Mouse (Mus musculus) forebrain, embryonic 15.5 days (tissue): ENCODE measurements around the gene Cmas. TPM values are rescaled to one million over a fixed set of nuclear protein-coding genes. Genes with fewer than 3 reads are reported as not detected.
A peak's percentile ranks its signal among the peaks of the same experiment; 100 is the strongest.

Experiments used
- ATAC-seq: fragments of 200-750 bp; cut with Nextera tagmentation; replicated peaks from 2 replicates; pipeline ENCODE4 v1.8.0; 2017; ENCODE audit warnings: mild to moderate bottlenecking, moderate TSS enrichment, moderate library complexity
- H3K27ac ChIP-seq: fragments of 300-500 bp; sonication (generic); replicated peaks from 2 replicates; pipeline ENCODE4 v1.5.1; 2015; ENCODE audit warnings: mild to moderate bottlenecking, inconsistent platforms
- H3K27me3 ChIP-seq: fragments of 300-500 bp; sonication (generic); 2 replicates; pipeline ENCODE4 v1.6.1; 2015; ENCODE audit warnings: inconsistent platforms
- H3K36me3 ChIP-seq: fragments of 300-500 bp; sonication (generic); 2 replicates; pipeline ENCODE4 v1.6.1; 2015; ENCODE audit warnings: mild to moderate bottlenecking, inconsistent platforms
- H3K4me1 ChIP-seq: fragments of 300-500 bp; sonication (generic); 2 replicates; pipeline ENCODE4 v1.6.1; 2015; ENCODE audit warnings: inconsistent platforms
- H3K4me2 ChIP-seq: fragments of 300-500 bp; sonication (generic); replicated peaks from 2 replicates; pipeline ENCODE4 v1.6.1; 2015; ENCODE audit warnings: mild to moderate bottlenecking, inconsistent platforms
- H3K4me3 ChIP-seq: fragments of 300-500 bp; sonication (generic); 2 replicates; pipeline ENCODE4 v1.5.1; 2015; ENCODE audit warnings: mild to moderate bottlenecking, inconsistent platforms
- H3K9ac ChIP-seq: fragments of 300-500 bp; sonication (generic); replicated peaks from 2 replicates; pipeline ENCODE4 v1.6.1; 2015; ENCODE audit warnings: mild to moderate bottlenecking, inconsistent platforms
- H3K9me3 ChIP-seq: fragments of 300-500 bp; sonication (generic); 2 replicates; pipeline ENCODE4 v1.6.1; 2016; ENCODE audit warnings: inconsistent platforms
- WGBS: fragments of 180-500 bp; shearing (Covaris S2); methylation state at CpG from one replicate; pipeline ENCODE4 v1.1.7; 2015; ENCODE audit warnings: mixed read lengths; 5-methylcytosine and 5-hydroxymethylcytosine counted together
- polyA plus RNA-seq: library from polyadenylated mRNA; unstranded; fragments of >200 nt; fragmentation: Nextera tagmentation; extraction: Ambion mirVana; gene quantifications from 2 replicates; pipeline ENCODE4 v1.2.1, GENCODE M21; 2015

Cmas gene
- polyA plus RNA-seq, 1 experiment from 2014 or later, result 160 TPM

DNA sequence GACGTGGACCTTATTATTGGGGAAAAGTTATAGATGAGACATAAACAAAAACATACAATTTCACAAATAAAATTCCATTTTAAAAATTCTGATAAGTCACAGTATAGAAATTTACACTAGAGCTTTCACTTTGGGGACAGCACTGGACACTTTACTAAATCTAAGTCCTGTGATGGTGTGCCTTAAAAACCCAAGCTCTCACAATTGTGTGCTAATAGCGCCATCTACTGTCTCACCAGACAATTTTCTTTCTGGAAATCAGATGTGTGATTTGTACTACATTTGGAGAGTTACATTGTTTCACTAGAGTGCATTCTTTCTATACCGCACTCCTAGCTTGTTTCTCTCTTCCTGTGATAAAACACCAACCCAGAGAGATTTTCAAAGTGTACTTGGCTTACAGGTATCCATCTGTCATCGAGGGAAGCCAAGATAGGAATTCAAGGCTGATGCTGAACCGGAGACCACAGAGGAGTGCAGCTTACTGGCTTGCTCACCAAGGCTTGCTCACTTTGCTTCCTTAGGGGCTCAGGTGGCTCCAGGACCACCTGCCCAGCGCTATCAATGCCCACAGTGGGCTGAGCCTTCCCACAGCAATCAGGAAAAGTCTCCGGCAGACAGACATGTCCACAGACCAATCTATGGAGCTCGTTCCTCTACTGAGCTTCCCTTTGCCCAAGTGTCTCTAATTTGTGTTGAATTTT, 21.0 kb upstream of the Cmas start:
- Histone ChIP-seq H3K9ac (no peak overlapping the region), H3K4me3 (no peak overlapping the region), H3K27ac (no peak overlapping the region), H3K4me2 (no peak overlapping the region), H3K36me3 (no peaks in the 10 kb centered on the region), H3K27me3 (no peaks in the 10 kb centered on the region), H3K4me1 (no peaks in the 10 kb centered on the region), H3K9me3 (no peaks in the 10 kb centered on the region)
- WGBS, result 48% methylated on average over 8 of the region's 8 CpGs
- ATAC-seq, result peak; percentile 58; the same call in 1 of the 2 replicates

DNA sequence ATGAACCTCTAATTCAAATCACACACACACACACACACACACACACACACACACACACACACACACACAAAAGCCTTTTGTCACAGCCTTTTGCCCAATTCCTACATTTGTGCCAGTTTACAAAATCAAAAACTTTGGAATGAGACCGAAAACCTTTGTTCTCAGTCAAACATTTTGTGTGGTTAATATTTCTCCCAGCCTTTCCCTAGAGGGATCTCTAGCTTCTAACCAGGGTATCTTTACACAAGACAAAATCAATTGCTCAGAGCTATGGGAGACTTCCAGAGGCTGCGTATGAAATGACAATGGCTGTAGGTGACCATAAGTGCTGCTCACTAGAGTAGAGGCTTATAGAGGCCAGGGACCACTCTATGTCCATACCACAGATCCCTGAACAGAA, 18.3 kb upstream of the Cmas start:
- no peak for ATAC-seq
- Histone ChIP-seq H3K4me1 (no peaks in the 10 kb centered on the region), H3K27me3 (no peaks in the 10 kb centered on the region), H3K4me2 (no peak overlapping the region), H3K4me3 (no peak overlapping the region), H3K27ac (no peak overlapping the region), H3K9me3 (no peaks in the 10 kb centered on the region), H3K36me3 (no peaks in the 10 kb centered on the region), H3K9ac (no peak overlapping the region)
- 90% methylated on average over 2 of the region's 2 CpGs for WGBS

DNA sequence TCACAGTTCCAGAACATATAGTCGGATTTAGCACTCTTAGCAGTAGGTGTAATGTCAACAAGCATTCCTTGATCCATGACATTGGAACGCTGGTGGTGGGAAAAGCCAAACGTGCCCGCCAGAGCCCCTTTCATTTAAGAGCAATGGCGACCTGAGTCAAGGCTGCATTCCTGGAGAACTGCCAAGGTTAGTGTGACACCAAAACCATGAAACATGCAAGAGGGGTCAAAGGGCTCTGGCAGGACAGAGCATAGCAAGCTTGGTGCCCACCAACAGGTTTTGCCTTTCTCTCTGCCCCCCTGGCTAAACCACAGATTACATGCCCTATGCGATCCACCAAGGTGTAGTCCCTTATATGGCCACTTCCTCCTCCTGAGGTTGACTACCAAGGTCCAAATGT, 17.8 kb upstream of the Cmas start:
- H3K4me3 ChIP-seq, result no peak overlapping the region
- ATAC-seq, result no peak
- H3K27me3 ChIP-seq, result no peaks in the 10 kb centered on the region
- no peak overlapping the region for H3K4me2 ChIP-seq
- H3K9me3 ChIP-seq, result no peaks in the 10 kb centered on the region
- no peaks in the 10 kb centered on the region for H3K4me1 ChIP-seq
- H3K36me3 ChIP-seq, result no peaks in the 10 kb centered on the region
- 83% methylated on average over 6 of the region's 6 CpGs for WGBS
- H3K9ac ChIP-seq, result no peak overlapping the region
- H3K27ac ChIP-seq, result no peak overlapping the region

DNA sequence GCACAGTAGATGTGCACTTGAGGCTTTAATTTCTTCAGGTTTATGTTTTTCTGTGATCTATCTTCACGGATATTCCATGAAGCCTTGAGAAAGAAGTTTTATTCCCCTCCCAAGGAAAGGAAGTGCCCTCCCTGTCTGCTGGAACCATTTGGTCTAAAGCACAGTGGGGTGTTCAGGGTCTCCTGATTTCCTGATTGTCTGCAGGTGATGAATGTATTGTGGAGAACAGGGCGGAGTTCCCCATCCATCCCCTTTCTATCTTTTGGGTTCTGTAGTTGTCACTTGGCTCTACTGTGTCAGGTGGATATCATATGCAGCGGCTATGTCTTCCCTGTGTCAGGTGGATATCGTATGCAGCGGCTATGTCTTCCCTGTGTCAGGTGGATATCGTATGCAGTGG, 14.7 kb upstream of the Cmas start:
- no peaks in the 10 kb centered on the region for H3K9me3 ChIP-seq

DNA sequence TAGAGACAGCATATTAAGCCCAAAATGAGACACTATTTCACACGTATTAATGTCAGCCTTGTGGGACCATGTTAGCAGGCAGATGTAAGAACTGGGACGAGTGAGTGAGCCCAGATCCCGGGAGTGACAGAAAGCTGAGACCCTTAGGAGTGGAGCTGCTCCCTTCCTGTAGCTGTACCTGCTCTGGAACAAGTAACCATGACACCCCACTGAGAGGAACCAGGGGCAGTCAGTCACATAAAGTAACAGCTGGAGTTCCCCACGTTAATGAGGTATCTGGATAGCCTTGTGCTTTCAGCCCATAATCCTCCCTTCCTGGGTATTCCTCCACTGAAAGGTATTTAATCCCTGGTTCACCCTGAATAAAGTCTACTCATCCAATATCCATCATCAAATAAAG, 13.3 kb upstream of the Cmas start:
- no peaks in the 10 kb centered on the region for H3K9me3 ChIP-seq
- WGBS, result 53% methylated on average over 4 of the region's 4 CpGs
- no peak overlapping the region for H3K27ac ChIP-seq
- no peak overlapping the region for H3K9ac ChIP-seq
- no peaks in the 10 kb centered on the region for H3K36me3 ChIP-seq
- no peak for ATAC-seq
- H3K27me3 ChIP-seq, result no peaks in the 10 kb centered on the region
- no peak overlapping the region for H3K4me3 ChIP-seq
- no peaks in the 10 kb centered on the region for H3K4me1 ChIP-seq
- no peak overlapping the region for H3K4me2 ChIP-seq

More for the DNA sequence above, 14.7 kb upstream of the Cmas start:
- 90% methylated on average over 6 of the region's 6 CpGs for WGBS
- H3K36me3 ChIP-seq, result no peaks in the 10 kb centered on the region
- H3K4me2 ChIP-seq, result no peak overlapping the region
- ATAC-seq, result no peak
- H3K9ac ChIP-seq, result no peak overlapping the region
- H3K27ac ChIP-seq, result no peak overlapping the region
- H3K4me3 ChIP-seq, result no peak overlapping the region
- H3K27me3 ChIP-seq, result no peaks in the 10 kb centered on the region
- H3K4me1 ChIP-seq, result no peaks in the 10 kb centered on the region

DNA sequence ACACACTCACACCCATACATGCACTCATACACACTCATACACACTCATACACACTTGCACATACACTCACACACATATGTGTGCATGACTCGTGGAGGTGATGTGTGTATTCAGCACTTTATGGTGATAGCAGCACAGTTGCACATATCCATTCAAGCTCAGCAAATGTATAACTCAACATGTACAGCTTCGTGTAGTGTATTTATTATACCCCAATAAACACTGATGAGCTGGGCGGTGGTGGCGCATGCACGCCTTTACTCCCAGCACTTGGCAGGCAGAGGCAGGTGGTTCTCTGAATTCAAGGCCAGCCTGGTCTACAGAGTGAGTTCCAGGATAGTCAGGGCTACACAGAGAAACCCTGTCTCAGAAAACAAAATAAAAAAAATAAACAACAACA, 11.0 kb upstream of the Cmas start:
- ATAC-seq, result no peak
- H3K4me2 ChIP-seq, result no peak overlapping the region
- H3K4me1 ChIP-seq, result no peaks in the 10 kb centered on the region
- no peak overlapping the region for H3K4me3 ChIP-seq
- no peaks in the 10 kb centered on the region for H3K9me3 ChIP-seq
- no peak overlapping the region for H3K27ac ChIP-seq
- 93% methylated on average over 5 of the region's 5 CpGs for WGBS
- H3K27me3 ChIP-seq, result no peaks in the 10 kb centered on the region
- no peaks in the 10 kb centered on the region for H3K36me3 ChIP-seq
- no peak overlapping the region for H3K9ac ChIP-seq

DNA sequence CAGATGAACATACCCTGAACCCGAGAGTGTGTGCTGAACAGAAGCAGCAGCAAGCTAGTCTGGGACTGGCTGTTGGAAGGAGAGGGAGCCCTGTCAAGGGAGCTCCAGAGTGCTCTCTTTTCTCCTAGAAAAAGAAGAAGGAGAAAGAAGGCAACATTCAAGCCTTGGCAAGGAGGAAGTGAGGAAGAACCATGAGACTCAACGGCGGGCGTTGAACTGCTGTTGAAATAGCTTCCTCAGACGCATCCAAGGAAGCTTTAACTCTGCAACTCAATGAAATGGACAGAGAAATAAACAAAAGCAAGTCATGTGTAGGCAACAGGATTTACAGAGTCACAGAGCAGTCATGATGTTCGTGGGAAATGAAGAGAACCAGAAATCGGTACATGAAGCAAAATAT, 9.7 kb upstream of the Cmas start:
- Histone ChIP-seq H3K9ac (no peak overlapping the region), H3K9me3 (no peaks in the 10 kb centered on the region), H3K4me2 (no peak overlapping the region), H3K27me3 (no peaks in the 10 kb centered on the region), H3K27ac (no peak overlapping the region), H3K4me1 (no peaks in the 10 kb centered on the region), H3K4me3 (no peak overlapping the region), H3K36me3 (no peaks in the 10 kb centered on the region)
- 85% methylated on average over 7 of the region's 7 CpGs for WGBS
- ATAC-seq, result no peak

DNA sequence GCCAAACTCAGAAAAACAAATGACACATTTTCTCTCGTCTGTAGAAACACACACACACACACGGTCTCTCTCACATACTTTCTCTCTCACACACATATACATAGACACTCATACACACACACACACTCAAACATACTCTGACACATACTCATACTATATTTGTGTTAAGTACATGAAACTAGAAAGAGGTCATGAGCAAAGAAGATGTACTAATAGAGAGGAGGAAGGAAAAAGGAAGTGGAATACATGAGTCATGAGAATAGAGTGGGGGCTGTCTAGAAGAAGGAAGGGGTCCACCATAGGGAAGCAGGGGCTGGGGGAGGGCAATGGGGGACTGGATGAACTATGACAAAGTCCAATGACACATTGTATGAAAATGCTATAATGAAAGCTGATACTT, 9.3 kb upstream of the Cmas start:
- H3K27ac ChIP-seq, result no peak overlapping the region
- no peak overlapping the region for H3K4me2 ChIP-seq
- H3K9me3 ChIP-seq, result no peaks in the 10 kb centered on the region
- H3K36me3 ChIP-seq, result no peaks in the 10 kb centered on the region
- H3K4me1 ChIP-seq, result no peaks in the 10 kb centered on the region
- WGBS, result 80% methylated on average over 2 of the region's 2 CpGs
- no peaks in the 10 kb centered on the region for H3K27me3 ChIP-seq
- no peak for ATAC-seq
- no peak overlapping the region for H3K9ac ChIP-seq
- no peak overlapping the region for H3K4me3 ChIP-seq

DNA sequence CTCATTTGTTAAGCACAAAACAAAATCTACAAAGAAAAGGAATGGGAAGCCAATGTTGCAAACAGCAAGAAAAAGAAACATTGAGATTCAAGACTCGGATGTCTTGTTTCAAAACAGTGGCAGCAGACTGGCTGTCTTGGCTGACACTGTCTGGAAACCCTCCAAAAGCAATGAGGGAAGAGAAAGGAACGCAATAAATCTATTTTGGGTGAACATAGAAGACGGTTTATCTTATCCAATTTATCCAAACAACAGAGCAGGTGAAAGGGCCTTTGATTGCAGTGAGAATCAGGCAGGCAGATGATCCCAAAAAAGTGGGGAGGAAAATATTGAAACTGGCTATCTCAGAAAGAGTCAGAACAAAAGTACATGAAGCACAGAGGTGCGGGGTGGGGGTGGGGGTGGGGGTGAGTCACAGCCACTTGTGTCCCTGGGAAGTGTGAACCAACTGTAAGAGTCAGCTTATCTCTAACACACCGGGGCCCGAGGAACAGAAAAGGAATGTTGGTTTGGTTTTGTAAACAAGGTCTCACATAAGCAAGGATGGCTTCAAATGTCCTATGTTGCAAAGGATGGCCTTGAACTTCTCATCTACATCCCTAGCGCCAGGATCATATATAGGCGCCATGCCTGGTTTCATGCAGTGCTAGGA, 8.3 kb upstream of the Cmas start:
- H3K27me3 ChIP-seq, result no peaks in the 10 kb centered on the region
- no peaks in the 10 kb centered on the region for H3K36me3 ChIP-seq
- ATAC-seq, result no peak
- H3K9me3 ChIP-seq, result no peaks in the 10 kb centered on the region
- H3K4me3 ChIP-seq, result no peak overlapping the region
- no peak overlapping the region for H3K4me2 ChIP-seq
- no peaks in the 10 kb centered on the region for H3K4me1 ChIP-seq
- H3K27ac ChIP-seq, result no peak overlapping the region
- no peak overlapping the region for H3K9ac ChIP-seq
- WGBS, result 72% methylated on average over 8 of the region's 8 CpGs

DNA sequence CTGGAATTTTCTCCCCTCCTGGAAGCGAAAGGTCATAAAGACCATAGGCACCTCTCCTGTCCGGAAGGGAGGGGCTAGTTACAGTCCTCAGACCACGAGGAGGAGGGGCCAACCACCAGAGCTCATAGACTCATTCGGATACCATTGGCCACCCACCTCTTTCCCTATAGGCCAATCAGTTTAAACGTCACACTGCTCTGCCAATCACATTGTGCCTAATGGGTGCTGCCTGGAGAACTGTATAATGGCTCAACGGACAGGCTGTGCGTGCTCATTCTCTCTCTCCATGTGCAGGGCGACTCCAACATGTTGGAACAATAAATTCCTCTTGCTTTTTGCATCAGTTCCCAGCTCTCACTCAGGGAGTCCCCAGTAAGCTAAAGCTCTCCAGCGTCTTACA, 5.1 kb upstream of the Cmas start:
- no peaks in the 10 kb centered on the region for H3K9me3 ChIP-seq
- no peak overlapping the region for H3K9ac ChIP-seq
- H3K4me2 ChIP-seq, result no peak overlapping the region
- peaks cover 17% of the 10 kb centered on the region; the same call in 1 of the 2 replicates for H3K27me3 ChIP-seq
- H3K27ac ChIP-seq, result no peak overlapping the region
- no peaks in the 10 kb centered on the region for H3K4me1 ChIP-seq
- no peaks in the 10 kb centered on the region for H3K36me3 ChIP-seq
- no peak overlapping the region for H3K4me3 ChIP-seq
- 0 out of 2 replicates have a peak, but pooled peaks have one; percentile 21 for ATAC-seq
- 67% methylated on average over 9 of the region's 9 CpGs for WGBS

DNA sequence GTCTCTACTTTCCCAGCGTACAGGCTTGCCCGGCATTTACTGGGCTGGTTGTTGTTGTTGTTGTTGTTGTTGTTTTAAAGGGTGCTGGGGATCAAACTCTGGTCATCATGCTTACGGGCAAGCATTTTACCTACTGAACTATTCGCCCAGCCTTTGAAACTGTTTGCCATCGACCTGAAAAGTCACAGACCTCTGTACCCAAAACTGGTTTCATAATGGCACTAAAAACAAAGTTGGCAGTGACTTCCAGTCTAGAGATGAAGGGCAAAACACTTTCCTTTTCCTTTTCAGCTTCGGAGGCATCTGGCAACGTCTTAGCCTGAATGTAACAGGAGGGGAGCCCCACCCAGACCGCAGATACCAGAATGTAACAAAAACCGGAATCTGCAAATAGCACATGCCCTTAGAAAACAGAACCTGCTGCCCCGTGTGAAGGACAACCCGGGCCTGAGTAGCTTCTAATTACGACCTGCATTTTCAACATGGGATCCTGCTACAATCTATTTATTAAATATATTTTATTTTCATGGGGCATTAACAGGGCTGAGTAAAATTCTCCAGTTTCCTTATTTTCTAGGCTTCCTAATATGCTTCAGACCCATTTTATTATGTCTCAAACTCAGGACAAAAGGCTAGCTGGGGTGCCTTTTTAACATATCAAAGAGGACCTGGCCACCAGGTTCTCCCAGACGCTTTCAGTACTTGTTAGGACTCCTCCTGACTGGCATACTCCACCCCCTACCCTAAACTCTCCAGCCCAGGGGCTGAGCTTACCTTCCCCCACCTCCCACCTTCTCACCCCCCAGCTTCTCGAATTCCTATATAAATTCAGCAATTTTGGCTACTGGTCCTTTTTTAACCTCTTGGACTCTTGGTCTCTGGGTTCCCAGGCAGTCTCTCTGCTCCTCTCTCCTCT, 3.9 kb upstream of the Cmas start:
- Histone ChIP-seq H3K9ac (no peak overlapping the region), H3K27ac (no peak overlapping the region), H3K4me3 (no peak overlapping the region), H3K9me3 (no peaks in the 10 kb centered on the region), H3K27me3 (peaks cover 17% of the 10 kb centered on the region; the same call in 1 of the 2 replicates), H3K4me1 (peaks cover 4% of the 10 kb centered on the region), H3K36me3 (no peaks in the 10 kb centered on the region), H3K4me2 (no peak overlapping the region)
- WGBS, result 42% methylated on average over 14 of the region's 14 CpGs
- ATAC-seq, result no peak

DNA sequence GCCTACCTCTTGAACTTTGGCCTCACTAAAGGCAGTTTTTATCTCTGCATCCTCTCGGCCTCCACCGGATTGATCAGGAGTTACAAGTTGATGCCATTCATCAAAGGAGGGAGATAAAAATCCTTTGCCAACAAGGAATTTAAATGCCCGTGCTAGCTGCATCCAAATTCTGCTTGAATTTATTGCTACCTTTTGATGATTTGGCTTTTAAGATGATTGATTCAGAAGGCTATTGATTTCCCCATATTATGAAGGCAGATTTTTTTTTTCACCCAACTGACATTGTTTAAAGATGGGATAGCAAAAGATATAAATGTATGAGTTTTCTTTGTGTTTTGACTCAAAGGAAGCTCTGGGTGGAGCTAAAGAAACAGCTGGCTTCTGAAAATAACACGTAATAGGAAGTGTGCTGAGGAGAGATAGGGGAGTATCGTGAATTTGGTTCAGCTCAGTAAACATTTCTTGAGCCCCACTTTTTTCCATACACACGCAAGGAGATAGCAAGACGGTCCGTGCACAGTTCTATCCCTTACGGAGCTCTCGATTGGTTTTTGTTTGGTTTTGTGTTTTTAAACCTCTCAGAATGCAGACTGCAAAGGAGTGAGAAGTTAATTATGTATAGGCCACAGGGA, 964 bp downstream of the Cmas start:
- Histone ChIP-seq H3K9me3 (no peaks in the 10 kb centered on the region), H3K4me2 (peak overlapping the region; percentile 72), H3K9ac (peak overlapping the region; percentile 96), H3K4me1 (peaks cover 24% of the 10 kb centered on the region), H3K4me3 (peak overlapping the region; percentile 99), H3K27ac (peak overlapping the region; percentile 88), H3K27me3 (peaks cover 17% of the 10 kb centered on the region; the same call in 1 of the 2 replicates), H3K36me3 (no peaks in the 10 kb centered on the region)
- 44% methylated on average over 10 of the region's 10 CpGs for WGBS
- no peak for ATAC-seq
